Mouse (Mus musculus) A20 (cell line): Measurements from ENCODE around the gene Gm13090.

Experiments
- DNase-seq: peaks from one replicate; pipeline ENCODE4 v3.0.0-alpha.2; 2011; ENCODE audit warnings: low read depth, low spot score

Gene Gm13090

GRCm38 (mm10) chr4:151137701-151138100 is 48.3 kb downstream of the Gm13090 start:
- no peak for DNase-seq

DNA sequence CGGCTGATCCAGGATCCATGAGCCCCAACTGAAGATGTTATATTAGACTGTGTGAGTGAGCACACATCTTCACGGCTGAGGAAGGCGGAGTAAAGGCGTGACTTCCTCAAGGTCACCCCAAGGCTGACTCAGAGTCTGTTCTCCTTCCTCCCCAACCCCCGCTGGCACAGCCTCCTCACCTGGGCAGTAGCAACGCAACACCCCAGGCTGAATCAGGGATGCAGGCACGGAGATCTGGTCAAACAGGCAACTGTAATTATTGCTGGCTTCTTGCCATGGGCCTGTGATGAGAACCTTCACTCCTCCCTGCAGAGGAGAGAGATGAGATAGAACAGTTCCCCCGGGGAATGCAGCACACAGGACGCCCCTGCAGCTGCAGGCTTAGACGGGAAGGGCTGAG is 48.8 kb downstream of the Gm13090 start:
- DNase-seq, result no peak

DNA sequence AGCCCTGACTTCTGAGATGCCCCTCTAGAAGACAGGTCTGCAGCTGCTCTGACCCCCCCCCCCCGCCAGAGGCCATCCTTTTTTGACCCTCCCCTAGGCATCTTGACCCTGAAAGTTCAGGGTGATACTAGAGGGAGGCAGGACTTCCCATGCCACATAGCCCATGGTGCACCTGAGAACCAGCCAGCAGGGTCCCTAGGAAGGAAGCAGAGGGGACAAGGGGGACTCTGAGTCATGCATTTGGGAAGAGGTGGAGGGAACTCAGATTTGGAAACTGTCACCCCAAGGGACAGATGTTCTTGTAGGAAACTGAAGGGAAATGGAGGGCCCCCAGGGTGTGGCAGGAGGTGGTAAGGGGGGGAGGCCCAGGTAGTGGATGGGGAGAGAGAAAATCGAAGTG is 49.2 kb downstream of the Gm13090 start:
- no peak for DNase-seq

- DNase-seq, result no peak
These were observed 49.9 kb downstream of the Gm13090 start for GRCm38 (mm10) chr4:151139053-151139840.

DNA sequence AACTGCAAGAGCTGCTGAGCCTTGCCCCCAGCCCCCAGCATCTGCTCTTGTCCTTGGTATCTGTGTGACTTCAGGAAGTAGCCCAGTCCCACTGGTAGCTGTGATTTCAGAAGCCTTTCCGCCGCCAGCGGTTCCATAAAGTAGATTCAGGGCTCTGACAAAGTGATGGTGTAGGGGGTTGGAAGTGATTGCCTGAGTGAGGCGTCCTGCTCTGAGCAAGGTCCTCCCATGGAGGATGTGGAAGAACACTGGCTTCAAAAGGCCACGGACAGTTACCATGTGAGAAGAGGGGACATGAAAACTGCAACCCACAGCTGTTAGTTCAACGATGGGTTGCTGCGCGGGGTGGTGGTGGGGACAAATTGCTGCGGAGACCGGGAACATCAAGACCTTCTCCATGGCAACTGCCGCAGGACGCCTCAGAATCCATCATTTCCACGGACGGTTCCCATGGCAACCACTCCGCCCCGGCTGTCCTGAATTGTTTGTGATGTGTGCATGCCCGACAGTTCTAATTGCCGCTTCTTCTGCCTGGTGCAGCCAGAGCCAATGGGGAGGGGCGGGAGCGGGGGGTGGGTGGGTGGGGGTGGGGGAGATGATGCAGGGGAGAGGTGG is 51.1 kb downstream of the Gm13090 start:
- DNase-seq, result no peak
